Mouse (Mus musculus) thymus, postnatal 10 days (tissue): ENCODE measurements around the gene Rabggtb.

Experiments used
- DNase-seq, 2 experiments: peaks; one replicate each; pipeline ENCODE4 v3.0.0; 2021; ENCODE audit warnings: low spot score in 2 of 2

Gene Rabggtb

GRCm38 (mm10) chr3:153921147-153921910 lies 8.5 kb upstream of the Rabggtb start:
- no peak for DNase-seq

- no peak for DNase-seq
Observed at GRCm38 (mm10) chr3:153917200-153917599, 4.4 kb upstream of the Rabggtb start.

GRCm38 (mm10) chr3:153913510-153914243 lies 868 bp upstream of the Rabggtb start:
- no peak for DNase-seq

- DNase-seq, result no peak
Observed at GRCm38 (mm10) chr3:153911882-153912440, 848 bp downstream of the Rabggtb start.

GRCm38 (mm10) chr3:153911197-153911881 lies 1.5 kb downstream of the Rabggtb start:
- DNase-seq, result no peak

- no peak for DNase-seq
Observed at GRCm38 (mm10) chr3:153910489-153910888, 2.3 kb downstream of the Rabggtb start.

- no peak for DNase-seq
Observed at GRCm38 (mm10) chr3:153908919-153909318, 3.9 kb downstream of the Rabggtb start.

- no peak for DNase-seq
Observed at GRCm38 (mm10) chr3:153906136-153906871, 6.5 kb downstream of the Rabggtb start, which contains the start of gene Msh4. Gene Msh4 (minus strand): TSS chr3:153906138.

- peak in 1 of 2 experiments; percentile 7 for DNase-seq
Observed at GRCm38 (mm10) chr3:153905251-153906135, 7.3 kb downstream of the Rabggtb start.

- DNase-seq, result peak in 1 of 2 experiments; percentile 33
Observed at GRCm38 (mm10) chr3:153904586-153904985, 8.2 kb downstream of the Rabggtb start.

GRCm38 (mm10) chr3:153902595-153902994 lies 10.2 kb downstream of the Rabggtb start:
- no peak for DNase-seq

GRCm38 (mm10) chr3:153901904-153902303 lies 10.9 kb downstream of the Rabggtb start:
- DNase-seq, result peak in 1 of 2 experiments; percentile 7

- peak; percentile 25 to 29 for DNase-seq
Observed at GRCm38 (mm10) chr3:153897216-153897615, 15.6 kb downstream of the Rabggtb start.

- DNase-seq, result peak; percentile 81 to 83
Observed at GRCm38 (mm10) chr3:153895454-153895853, 17.4 kb downstream of the Rabggtb start.

- DNase-seq, result no peak
Observed at GRCm38 (mm10) chr3:153889188-153889781, 23.5 kb downstream of the Rabggtb start.

- no peak for DNase-seq
Observed at GRCm38 (mm10) chr3:153888141-153888540, 24.7 kb downstream of the Rabggtb start.

- no peak for DNase-seq
Observed at GRCm38 (mm10) chr3:153886296-153886695, 26.5 kb downstream of the Rabggtb start.

- no peak for DNase-seq
Observed at GRCm38 (mm10) chr3:153871396-153871795, 41.4 kb downstream of the Rabggtb start.
